Mouse (Mus musculus): ENCODE results near the gene Vmn1r45. TPM values are rescaled to one million over a fixed set of nuclear protein-coding genes. Genes with fewer than 3 reads are reported as not detected.
"Not testable (repeated sequence)": the region's sequence is repeated elsewhere in the genome, so short reads cannot be mapped to it uniquely, and the experiment has no call there.

Gene Vmn1r45
- not detected in 2 replicates for polyA plus RNA-seq (2015; fragmentation: Nextera tagmentation; extraction: Ambion mirVana)

DNA sequence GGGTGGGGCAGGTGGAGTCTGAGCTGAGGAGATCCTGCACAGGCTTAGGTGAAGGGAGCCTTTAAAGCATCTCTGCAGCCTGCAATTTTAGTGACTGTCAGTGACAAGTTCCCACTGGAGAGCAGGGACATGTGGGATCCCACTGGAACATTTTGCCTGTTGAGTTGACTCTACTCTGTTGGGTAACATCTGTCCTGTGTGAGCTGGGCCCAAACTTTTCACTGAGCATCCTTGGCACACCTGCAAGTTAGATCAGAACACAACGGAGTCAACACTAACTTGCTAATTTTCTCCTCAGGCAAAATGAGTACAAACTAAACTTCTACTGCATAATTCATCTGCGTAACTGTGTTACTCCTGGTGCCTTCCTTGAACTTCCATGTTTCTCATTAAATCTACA is at the start of gene Vmn1r45:
Vmn1r45 (minus strand) TSS at position 101 of the 400 bp plus-strand sequence.
- not testable (repeated sequence) for ATAC-seq (ENCODE audit: insufficient number of reproducible peaks, insufficient read depth, low FRiP score, low TSS enrichment, low read depth); H3K27ac ChIP-seq

GRCm38 (mm10) chr6:89985989-89986388 is 45.6 kb upstream of the Vmn1r45 start:
- Histone ChIP-seq H3K27me3 (no peaks in the 10 kb centered on the region), H3K27ac (no peak overlapping the region), H3K4me2 (no peak overlapping the region), H3K9ac (no peak overlapping the region), H3K9me3 (peaks cover under 1% of the 10 kb centered on the region; the same call in 1 of the 2 replicates), H3K36me3 (no peaks in the 10 kb centered on the region), H3K4me3 (no peak overlapping the region), H3K4me1 (no peaks in the 10 kb centered on the region)
- WGBS = 19% methylated on average over 1 of the region's 1 CpGs
- no peak for ATAC-seq (ENCODE audit: insufficient number of reproducible peaks, insufficient read depth, low FRiP score, low TSS enrichment, low read depth)

More for the DNA sequence above, at the start of gene Vmn1r45:
- not testable (repeated sequence) for H3K9me3 ChIP-seq, H3K4me1 ChIP-seq, H3K4me2 ChIP-seq, H3K36me3 ChIP-seq, H3K27me3 ChIP-seq, H3K4me3 ChIP-seq, H3K9ac ChIP-seq
- WGBS = 85% methylated on average over 2 of the region's 2 CpGs

- Histone ChIP-seq H3K4me1 (no peaks in the 10 kb centered on the region), H3K9me3 (peaks cover 5% of the 10 kb centered on the region; the same call in 1 of the 2 replicates), H3K9ac (no peak within 1 kb of the TSS), H3K4me3 (no peak within 1 kb of the TSS), H3K27me3 (no peaks in the 10 kb centered on the region), H3K27ac (no peak within 1 kb of the TSS), H3K4me2 (no peak within 1 kb of the TSS), H3K36me3 (no peaks in the 10 kb centered on the region)
- no peak for ATAC-seq (ENCODE audit: insufficient number of reproducible peaks, insufficient read depth, low FRiP score, low TSS enrichment, low read depth)
- 61% methylated on average over 2 of the region's 2 CpGs for WGBS
These were observed 28.6 kb upstream of the Vmn1r45 start, which contains the start of gene Vmn1r46 for GRCm38 (mm10) chr6:89969013-89969412. Vmn1r46 (plus strand) TSS chr6:89969313.

- H3K4me1 ChIP-seq = no peaks in the 10 kb centered on the region
- no peak overlapping the region for H3K4me3 ChIP-seq
- H3K4me2 ChIP-seq = no peak overlapping the region
- H3K27me3 ChIP-seq = no peaks in the 10 kb centered on the region
- H3K9me3 ChIP-seq = no peaks in the 10 kb centered on the region; the same call in 1 of the 2 replicates
- no peak overlapping the region for H3K9ac ChIP-seq
- no peaks in the 10 kb centered on the region for H3K36me3 ChIP-seq
- no peak overlapping the region for H3K27ac ChIP-seq
- no peak for ATAC-seq (ENCODE audit: insufficient number of reproducible peaks, insufficient read depth, low FRiP score, low TSS enrichment, low read depth)
These were observed 25.9 kb upstream of the Vmn1r45 start for GRCm38 (mm10) chr6:89966341-89966740.

DNA sequence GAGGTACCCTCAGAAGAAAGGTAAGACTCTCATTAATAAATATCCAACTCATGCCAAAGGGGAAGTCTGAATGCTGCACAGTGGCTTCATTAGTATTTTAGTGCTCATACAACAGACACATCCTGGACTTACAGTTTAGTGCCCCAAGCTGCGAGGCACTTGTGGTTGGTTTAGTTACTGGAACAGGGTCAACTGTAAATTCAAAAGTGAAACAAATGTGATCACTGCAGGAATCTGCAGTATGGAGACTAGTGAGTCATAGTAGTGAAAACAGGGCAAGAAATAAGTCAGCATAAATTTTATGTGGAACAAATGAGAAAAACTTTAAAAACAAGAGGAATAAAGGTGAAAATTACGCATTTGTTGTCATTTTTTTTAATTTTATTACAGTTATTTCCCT is 13.2 kb upstream of the Vmn1r45 start:
- ATAC-seq (ENCODE audit: insufficient number of reproducible peaks, insufficient read depth, low FRiP score, low TSS enrichment, low read depth) = no peak
- Histone ChIP-seq H3K4me2 (no peak overlapping the region), H3K27ac (no peak overlapping the region), H3K36me3 (no peaks in the 10 kb centered on the region), H3K9ac (no peak overlapping the region), H3K27me3 (no peaks in the 10 kb centered on the region), H3K4me3 (no peak overlapping the region), H3K9me3 (0 out of 2 replicates have a peak, but pooled peaks cover 3% of the 10 kb centered on the region), H3K4me1 (no peaks in the 10 kb centered on the region)
- 64% methylated on average over 2 of the region's 2 CpGs for WGBS

DNA sequence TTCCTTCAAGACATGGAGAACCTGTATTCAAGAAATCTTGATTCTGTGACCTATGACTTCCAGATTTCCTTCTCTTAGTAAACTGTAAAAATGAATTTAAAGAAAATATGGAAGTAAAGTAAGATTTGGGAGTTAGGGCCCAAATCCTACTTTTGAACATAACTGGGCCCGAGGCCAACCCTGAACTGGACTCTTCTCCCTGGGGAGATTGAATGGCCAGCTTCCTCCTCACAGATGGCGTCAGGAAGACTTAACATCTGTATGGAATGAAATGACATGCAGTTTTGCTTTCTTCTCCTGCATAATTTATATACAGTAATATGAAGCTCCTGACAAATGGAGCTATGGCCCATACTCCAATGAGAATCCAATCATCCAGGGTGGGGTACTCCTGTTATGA is 528 bp upstream of the Vmn1r45 start:
- H3K9me3 ChIP-seq = no peaks in the 10 kb centered on the region
- H3K27ac ChIP-seq = no peak overlapping the region
- 76% methylated on average over 2 of the region's 2 CpGs for WGBS
- no peak overlapping the region for H3K9ac ChIP-seq
- ATAC-seq (ENCODE audit: insufficient number of reproducible peaks, insufficient read depth, low FRiP score, low TSS enrichment, low read depth) = no peak
- H3K4me1 ChIP-seq = no peaks in the 10 kb centered on the region
- no peaks in the 10 kb centered on the region for H3K36me3 ChIP-seq
- H3K4me2 ChIP-seq = no peak overlapping the region
- H3K27me3 ChIP-seq = no peaks in the 10 kb centered on the region
- H3K4me3 ChIP-seq = no peak overlapping the region

GRCm38 (mm10) chr6:89883812-89884211 is 56.6 kb downstream of the Vmn1r45 start:
- no peaks in the 10 kb centered on the region for H3K4me1 ChIP-seq
- ATAC-seq (ENCODE audit: insufficient number of reproducible peaks, insufficient read depth, low FRiP score, low TSS enrichment, low read depth) = no peak
- no peak overlapping the region for H3K9ac ChIP-seq
- WGBS = 52% methylated on average over 2 of the region's 2 CpGs
- H3K9me3 ChIP-seq = no peaks in the 10 kb centered on the region
- H3K4me3 ChIP-seq = no peak overlapping the region
- H3K27ac ChIP-seq = no peak overlapping the region
- no peaks in the 10 kb centered on the region for H3K36me3 ChIP-seq
- H3K4me2 ChIP-seq = no peak overlapping the region
- no peaks in the 10 kb centered on the region for H3K27me3 ChIP-seq

- no peak within 1 kb of the TSS for H3K4me2 ChIP-seq
- no peaks in the 10 kb centered on the region for H3K9me3 ChIP-seq
- H3K27ac ChIP-seq = no peak within 1 kb of the TSS
- no peaks in the 10 kb centered on the region for H3K27me3 ChIP-seq
- no peak for ATAC-seq (ENCODE audit: insufficient number of reproducible peaks, insufficient read depth, low FRiP score, low TSS enrichment, low read depth)
- H3K4me1 ChIP-seq = no peaks in the 10 kb centered on the region
- WGBS = 71% methylated on average over 1 of the region's 1 CpGs
- H3K4me3 ChIP-seq = no peak within 1 kb of the TSS
- no peak within 1 kb of the TSS for H3K9ac ChIP-seq
- no peaks in the 10 kb centered on the region for H3K36me3 ChIP-seq
These were observed 57.0 kb downstream of the Vmn1r45 start, which contains the start of gene Vmn1r44 for GRCm38 (mm10) chr6:89883360-89883759. Vmn1r44 (plus strand) TSS chr6:89883660.

Other genes with a start within 250 kb of the Vmn1r45 start
- gene Vmn1r40, start 233.1 kb downstream of the Vmn1r45 start, polyA plus RNA-seq (2015; fragmentation: Nextera tagmentation; extraction: Ambion mirVana) = not detected in 2 replicates
- gene Vmn1r41, start 199.8 kb downstream of the Vmn1r45 start, polyA plus RNA-seq (2015; fragmentation: Nextera tagmentation; extraction: Ambion mirVana) = not detected in 2 replicates
- not detected in 2 replicates for gene Vmn1r42, start 64.2 kb downstream of the Vmn1r45 start, polyA plus RNA-seq (2015; fragmentation: Nextera tagmentation; extraction: Ambion mirVana)
- not detected in 2 replicates for gene Vmn1r43, start 64.2 kb downstream of the Vmn1r45 start, polyA plus RNA-seq (2015; fragmentation: Nextera tagmentation; extraction: Ambion mirVana)
- gene Vmn1r44, start 56.9 kb downstream of the Vmn1r45 start, polyA plus RNA-seq (2015; fragmentation: Nextera tagmentation; extraction: Ambion mirVana) = not detected in 2 replicates
- gene Vmn1r46, start 28.7 kb upstream of the Vmn1r45 start, polyA plus RNA-seq (2015; fragmentation: Nextera tagmentation; extraction: Ambion mirVana) = not detected in 2 replicates
- not detected in 2 replicates for gene Vmn1r47, start 75.5 kb upstream of the Vmn1r45 start, polyA plus RNA-seq (2015; fragmentation: Nextera tagmentation; extraction: Ambion mirVana)
- not detected in 2 replicates for gene Vmn1r48, start 96.2 kb upstream of the Vmn1r45 start, polyA plus RNA-seq (2015; fragmentation: Nextera tagmentation; extraction: Ambion mirVana)
- not detected in 2 replicates for gene Vmn1r49, start 137.9 kb upstream of the Vmn1r45 start, polyA plus RNA-seq (2015; fragmentation: Nextera tagmentation; extraction: Ambion mirVana)
- not detected in 2 replicates for gene Vmn1r50, start 160.8 kb upstream of the Vmn1r45 start, polyA plus RNA-seq (2015; fragmentation: Nextera tagmentation; extraction: Ambion mirVana)
- gene Vmn1r51, start 182.0 kb upstream of the Vmn1r45 start, polyA plus RNA-seq (2015; fragmentation: Nextera tagmentation; extraction: Ambion mirVana) = not detected in 2 replicates
- gene Vmn1r52, start 234.2 kb upstream of the Vmn1r45 start, polyA plus RNA-seq (2015; fragmentation: Nextera tagmentation; extraction: Ambion mirVana) = not detected in 2 replicates